ENCODE assay signal across 8 mouse cellular contexts in the genomic region with DNA sequence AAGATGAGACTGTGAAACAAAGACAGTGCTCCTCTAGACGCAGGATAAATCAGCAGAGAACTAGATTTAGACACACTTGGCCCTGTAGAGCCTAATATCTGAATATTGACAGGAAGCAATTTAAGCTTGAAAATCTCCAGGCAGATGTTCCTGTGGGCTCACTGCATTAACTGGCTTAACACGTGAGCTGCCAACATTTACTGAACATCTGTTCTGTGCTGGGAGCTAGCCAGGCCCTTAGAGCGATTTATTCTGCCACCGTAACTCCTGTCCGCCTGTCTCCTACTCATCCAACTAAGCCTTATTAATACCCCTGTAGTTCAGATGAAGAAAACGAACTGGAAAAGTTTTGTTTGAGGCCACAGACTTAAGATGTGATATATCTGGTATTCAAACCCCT. TPM values are rescaled to one million over a fixed set of nuclear protein-coding genes. Genes with fewer than 3 reads are reported as not detected.
A peak's percentile ranks its signal among the peaks of the same experiment; 100 is the strongest.
DNase-seq lines count a peak whose midpoint lies in the region; ATAC-seq lines count a peak whose summit lies in the region.

No protein-coding gene starts in this region.

- intact Hi-C loops in left cerebral cortex, postnatal 4 days (cut with DNase I) = no loop called here

- peak overlapping the region; percentile 67 for H3K4me2 ChIP-seq in intestine, embryonic 15.5 days (replicated peaks)
- H3K4me2 ChIP-seq in neural tube, embryonic 15.5 days = peak overlapping the region; percentile 81

- no peaks in the 10 kb centered on the region for H3K9me3 ChIP-seq in embryonic facial prominence, embryonic 10.5 days
- H3K9me3 ChIP-seq in intestine, embryonic 15.5 days = no peaks in the 10 kb centered on the region
- no peaks in the 10 kb centered on the region for H3K9me3 ChIP-seq in neural tube, embryonic 15.5 days (replicated peaks)

- H3K4me3 ChIP-seq in embryonic facial prominence, embryonic 10.5 days = peak overlapping the region; percentile 93
- peak overlapping the region; percentile 96 for H3K4me3 ChIP-seq in intestine, embryonic 15.5 days (replicated peaks)
- H3K4me3 ChIP-seq in neural tube, embryonic 15.5 days (replicated peaks) = peak overlapping the region; percentile 99

- peak overlapping the region; percentile 93 for H3K9ac ChIP-seq in intestine, embryonic 15.5 days
- peak overlapping the region; percentile 94 for H3K9ac ChIP-seq in neural tube, embryonic 15.5 days (replicated peaks)

- H3K27ac ChIP-seq in embryonic facial prominence, embryonic 10.5 days (replicated peaks) = peak overlapping the region; percentile 98
- H3K27ac ChIP-seq in intestine, embryonic 15.5 days = no peak overlapping the region
- H3K27ac ChIP-seq in neural tube, embryonic 15.5 days (replicated peaks) = peak overlapping the region; percentile 99; the same call in 1 of the 2 replicates

- no peaks in the 10 kb centered on the region for H3K27me3 ChIP-seq in embryonic facial prominence, embryonic 10.5 days (replicated peaks; ENCODE audit: low read depth, poor library complexity, severe bottlenecking)
- no peaks in the 10 kb centered on the region for H3K27me3 ChIP-seq in intestine, embryonic 15.5 days (replicated peaks)
- no peaks in the 10 kb centered on the region for H3K27me3 ChIP-seq in neural tube, embryonic 15.5 days (replicated peaks)

- H3K36me3 ChIP-seq in embryonic facial prominence, embryonic 10.5 days (replicated peaks) = peaks cover 68% of the 10 kb centered on the region
- peaks cover 40% of the 10 kb centered on the region for H3K36me3 ChIP-seq in intestine, embryonic 15.5 days
- H3K36me3 ChIP-seq in neural tube, embryonic 15.5 days = peaks cover 52% of the 10 kb centered on the region

- 25% methylated on average over 6 of the region's 6 CpGs for WGBS in embryonic facial prominence, embryonic 10.5 days
- WGBS in intestine, embryonic 15.5 days = 5% methylated on average over 6 of the region's 6 CpGs
- WGBS in neural tube, embryonic 15.5 days = 18% methylated on average over 6 of the region's 6 CpGs

- peak; percentile 23 for DNase-seq in left cerebral cortex, postnatal 4 days
- no peak for DNase-seq in left cerebral cortex, adult 9 months (ENCODE audit: low spot score in 2 of 2)
- no peak for DNase-seq in embryonic facial prominence, embryonic 10.5 days (ENCODE audit: low spot score)
- DNase-seq in thymus, postnatal 25 days = no peak
- DNase-seq in thymus, postnatal 0 days (ENCODE audit: low spot score) = no peak
- DNase-seq in adrenal gland, postnatal 36 days = no peak

- ATAC-seq in intestine, embryonic 15.5 days = no peak
- ATAC-seq in neural tube, embryonic 15.5 days (ENCODE audit: low FRiP score) = no peak

- H3K4me1 ChIP-seq in embryonic facial prominence, embryonic 10.5 days = peaks cover 26% of the 10 kb centered on the region
- peaks cover 13% of the 10 kb centered on the region; the same call in 1 of the 2 replicates for H3K4me1 ChIP-seq in intestine, embryonic 15.5 days (replicated peaks)
- peaks cover 40% of the 10 kb centered on the region for H3K4me1 ChIP-seq in neural tube, embryonic 15.5 days

RNA-seq across cellular contexts. Expression of gene Pdap1, which starts 1.2 kb away (rescaled TPM):
- 100 to 1,000 TPM; 136 to 144 TPM for total RNA-seq in left cerebral cortex, postnatal 4 days (2021)
- 144 and 151 TPM in 2 replicates for polyA plus RNA-seq in embryonic facial prominence, embryonic 10.5 days (2016; fragmentation: Nextera tagmentation; extraction: Ambion mirVana)
- 77.0 and 87.1 TPM in 2 replicates for polyA plus RNA-seq in intestine, embryonic 15.5 days (2015; fragmentation: Nextera tagmentation; extraction: Ambion mirVana)
- 97.0 and 115 TPM in 2 replicates for polyA plus RNA-seq in neural tube, embryonic 15.5 days (2015; fragmentation: Nextera tagmentation; extraction: Ambion mirVana)
- 66.2 and 73.5 TPM in 2 replicates for polyA plus RNA-seq in thymus, postnatal 0 days (2015; fragmentation: Nextera tagmentation; extraction: Ambion mirVana)
- 10 to 100 TPM; 88.0 to 92.1 TPM for total RNA-seq in adrenal gland, postnatal 36 days (2021)

RNA-seq across cellular contexts. Expression of gene Bud31, which starts 1.3 kb away (rescaled TPM):
- total RNA-seq in left cerebral cortex, postnatal 4 days (2021) = 100 to 1,000 TPM; 101 to 104 TPM
- 249 and 250 TPM in 2 replicates for polyA plus RNA-seq in embryonic facial prominence, embryonic 10.5 days (2016; fragmentation: Nextera tagmentation; extraction: Ambion mirVana)
- 176 and 185 TPM in 2 replicates for polyA plus RNA-seq in intestine, embryonic 15.5 days (2015; fragmentation: Nextera tagmentation; extraction: Ambion mirVana)
- polyA plus RNA-seq in neural tube, embryonic 15.5 days (2015; fragmentation: Nextera tagmentation; extraction: Ambion mirVana) = 183 and 184 TPM in 2 replicates
- polyA plus RNA-seq in thymus, postnatal 0 days (2015; fragmentation: Nextera tagmentation; extraction: Ambion mirVana) = 275 and 289 TPM in 2 replicates
- 100 to 1,000 TPM; 113 to 117 TPM for total RNA-seq in adrenal gland, postnatal 36 days (2021)

RNA-seq across cellular contexts. Expression of gene Arpc1b, which starts 24.8 kb away (rescaled TPM):
- total RNA-seq in left cerebral cortex, postnatal 4 days (2021) = 10 to 100 TPM; 25.7 to 28.3 TPM
- 95.4 and 97.9 TPM in 2 replicates for polyA plus RNA-seq in embryonic facial prominence, embryonic 10.5 days (2016; fragmentation: Nextera tagmentation; extraction: Ambion mirVana)
- 554 and 591 TPM in 2 replicates for polyA plus RNA-seq in intestine, embryonic 15.5 days (2015; fragmentation: Nextera tagmentation; extraction: Ambion mirVana)
- polyA plus RNA-seq in neural tube, embryonic 15.5 days (2015; fragmentation: Nextera tagmentation; extraction: Ambion mirVana) = 82.4 and 204 TPM in 2 replicates
- 563 and 603 TPM in 2 replicates for polyA plus RNA-seq in thymus, postnatal 0 days (2015; fragmentation: Nextera tagmentation; extraction: Ambion mirVana)
- total RNA-seq in adrenal gland, postnatal 36 days (2021) = 100 to 1,000 TPM; 241 to 271 TPM

RNA-seq across cellular contexts. Expression of gene Ptcd1, which starts 28.1 kb away (rescaled TPM):
- total RNA-seq in left cerebral cortex, postnatal 4 days (2021) = 10 to 100 TPM; 19.3 to 19.6 TPM
- 17.6 and 18.9 TPM in 2 replicates for polyA plus RNA-seq in embryonic facial prominence, embryonic 10.5 days (2016; fragmentation: Nextera tagmentation; extraction: Ambion mirVana)
- 13.6 and 14.2 TPM in 2 replicates for polyA plus RNA-seq in intestine, embryonic 15.5 days (2015; fragmentation: Nextera tagmentation; extraction: Ambion mirVana)
- polyA plus RNA-seq in neural tube, embryonic 15.5 days (2015; fragmentation: Nextera tagmentation; extraction: Ambion mirVana) = 18.8 and 21.2 TPM in 2 replicates
- polyA plus RNA-seq in thymus, postnatal 0 days (2015; fragmentation: Nextera tagmentation; extraction: Ambion mirVana) = 12.4 and 12.8 TPM in 2 replicates
- total RNA-seq in adrenal gland, postnatal 36 days (2021) = 10 to 100 TPM; 22.4 to 31.3 TPM

RNA-seq across cellular contexts. Expression of gene Cpsf4, which starts 28.2 kb away (rescaled TPM):
- total RNA-seq in left cerebral cortex, postnatal 4 days (2021) = 10 to 100 TPM; 35.2 to 36.4 TPM
- 87.0 and 91.9 TPM in 2 replicates for polyA plus RNA-seq in embryonic facial prominence, embryonic 10.5 days (2016; fragmentation: Nextera tagmentation; extraction: Ambion mirVana)
- polyA plus RNA-seq in intestine, embryonic 15.5 days (2015; fragmentation: Nextera tagmentation; extraction: Ambion mirVana) = 43.1 and 47.1 TPM in 2 replicates
- 49.7 and 50.3 TPM in 2 replicates for polyA plus RNA-seq in neural tube, embryonic 15.5 days (2015; fragmentation: Nextera tagmentation; extraction: Ambion mirVana)
- polyA plus RNA-seq in thymus, postnatal 0 days (2015; fragmentation: Nextera tagmentation; extraction: Ambion mirVana) = 56.4 and 58.2 TPM in 2 replicates
- total RNA-seq in adrenal gland, postnatal 36 days (2021) = 10 to 100 TPM; 19.0 to 19.3 TPM
